Mouse (Mus musculus) forebrain, postnatal 0 days (tissue): ENCODE results near the gene Gmfg. TPM values are rescaled to one million over a fixed set of nuclear protein-coding genes. Genes with fewer than 3 reads are reported as not detected.

Experiments used
- ATAC-seq: fragments of 200-750 bp; cut with Nextera tagmentation; 2 replicates; pipeline ENCODE4 v1.8.0; 2017; ENCODE audit warnings: mild to moderate bottlenecking, moderate library complexity
- DNase-seq: peaks from one replicate; pipeline ENCODE4 v3.0.0-alpha.2; 2015
- H3K27ac ChIP-seq: fragments of 300-500 bp; sonication (generic); 2 replicates; pipeline ENCODE4 v1.5.1; 2014; ENCODE audit warnings: low read depth, mild to moderate bottlenecking, antibody characterized with exemption, low read length, moderate library complexity, mixed read lengths
- H3K27me3 ChIP-seq: fragments of 300-500 bp; sonication (generic); 2 replicates; pipeline ENCODE4 v1.6.1; 2014; ENCODE audit warnings: mild to moderate bottlenecking, low read length, mixed read lengths; ENCODE audit not compliant: insufficient read depth
- H3K36me3 ChIP-seq: fragments of 300-500 bp; sonication (generic); 2 replicates; pipeline ENCODE4 v1.6.1; 2014; ENCODE audit warnings: mild to moderate bottlenecking, moderate library complexity; ENCODE audit not compliant: insufficient read depth
- H3K4me1 ChIP-seq: fragments of 300-500 bp; sonication (generic); 2 replicates; pipeline ENCODE4 v1.6.1; 2014; ENCODE audit warnings: antibody characterized with exemption; ENCODE audit not compliant: insufficient read depth
- H3K4me2 ChIP-seq: fragments of 300-500 bp; sonication (generic); 2 replicates; pipeline ENCODE4 v1.6.1; 2014; ENCODE audit warnings: low read depth, mild to moderate bottlenecking, moderate library complexity
- H3K4me3 ChIP-seq: fragments of 300-500 bp; sonication (generic); 2 replicates; pipeline ENCODE4 v1.5.1; 2014; ENCODE audit warnings: low read depth, low read length, mixed read lengths
- H3K9ac ChIP-seq: fragments of 300-500 bp; sonication (generic); 2 replicates; pipeline ENCODE4 v1.6.1; 2014; ENCODE audit warnings: mild to moderate bottlenecking
- H3K9me3 ChIP-seq: fragments of 300-500 bp; sonication (generic); 2 replicates; pipeline ENCODE4 v1.6.1; 2016; ENCODE audit warnings: low read length
- CTCF ChIP-seq: sonication (generic); IDR thresholded peaks from 2 replicates; pipeline ENCODE4 v1.5.1; 2016; ENCODE audit warnings: antibody characterized with exemption, control low read depth, low read depth
- WGBS: fragments of 180-500 bp; shearing (Covaris S2); extraction: QIAGEN DNeasy Blood & Tissue Kit; methylation state at CpG from one replicate; pipeline ENCODE4 v1.1.7; 2014; 5-methylcytosine and 5-hydroxymethylcytosine counted together
- polyA plus RNA-seq: library from polyadenylated mRNA; unstranded; fragments of >200 nt; fragmentation: Nextera tagmentation; extraction: Ambion mirVana; gene quantifications from 2 replicates; pipeline ENCODE4 v1.2.1, GENCODE M21; 2015
- total RNA-seq: library from RNA; depleted of rRNA; stranded (reverse); fragments of >200 nt; gene quantifications from 2 replicates; pipeline ENCODE4 v1.2.3, GENCODE M21; 2014

Gmfg gene
- total and polyA plus RNA-seq, 2 experiments from 2014 or later, result 2.6 to 5.8 TPM

- no peak overlapping the region for H3K4me3 ChIP-seq
- H3K9me3 ChIP-seq, result no peaks in the 10 kb centered on the region
- 0 out of 2 replicates have a peak, but pooled peaks cover 2% of the 10 kb centered on the region for H3K36me3 ChIP-seq
- no peak for TF ChIP-seq CTCF
- DNase-seq, result no peak
- H3K9ac ChIP-seq, result no peak overlapping the region
- ATAC-seq, result no peak
- H3K4me1 ChIP-seq, result peaks cover 11% of the 10 kb centered on the region
- no peak overlapping the region for H3K4me2 ChIP-seq
- no peak overlapping the region for H3K27ac ChIP-seq
- no peaks in the 10 kb centered on the region for H3K27me3 ChIP-seq
Observed at GRCm38 (mm10) chr7:28437964-28438363, 717 bp downstream of the Gmfg start.

GRCm38 (mm10) chr7:28438771-28439170 is 1.5 kb downstream of the Gmfg start:
- TF ChIP-seq CTCF, result no peak
- H3K9ac ChIP-seq, result no peak overlapping the region
- no peak for ATAC-seq
- no peaks in the 10 kb centered on the region for H3K27me3 ChIP-seq
- H3K4me3 ChIP-seq, result no peak overlapping the region
- WGBS, result 81% methylated on average over 2 of the region's 2 CpGs
- H3K27ac ChIP-seq, result no peak overlapping the region
- H3K4me2 ChIP-seq, result no peak overlapping the region
- peaks cover 10% of the 10 kb centered on the region for H3K4me1 ChIP-seq
- no peaks in the 10 kb centered on the region for H3K9me3 ChIP-seq
- no peaks in the 10 kb centered on the region for H3K36me3 ChIP-seq
- DNase-seq, result no peak

- H3K4me1 ChIP-seq, result no peaks in the 10 kb centered on the region
- H3K9me3 ChIP-seq, result no peaks in the 10 kb centered on the region
- H3K9ac ChIP-seq, result no peak overlapping the region
- H3K4me3 ChIP-seq, result no peak overlapping the region
- no peak for ATAC-seq
- no peak for TF ChIP-seq CTCF
- no peaks in the 10 kb centered on the region for H3K27me3 ChIP-seq
- no peaks in the 10 kb centered on the region for H3K36me3 ChIP-seq
- H3K27ac ChIP-seq, result no peak overlapping the region
- 69% methylated on average over 2 of the region's 2 CpGs for WGBS
- H3K4me2 ChIP-seq, result no peak overlapping the region
- no peak for DNase-seq
Observed at GRCm38 (mm10) chr7:28440739-28441138, 3.5 kb downstream of the Gmfg start.

GRCm38 (mm10) chr7:28441776-28442485 is 4.7 kb downstream of the Gmfg start:
- no peak for TF ChIP-seq CTCF
- Histone ChIP-seq H3K4me2 (no peak overlapping the region), H3K27ac (no peak overlapping the region), H3K4me1 (no peaks in the 10 kb centered on the region), H3K27me3 (no peaks in the 10 kb centered on the region), H3K36me3 (no peaks in the 10 kb centered on the region), H3K9ac (no peak overlapping the region), H3K9me3 (no peaks in the 10 kb centered on the region), H3K4me3 (no peak overlapping the region)
- WGBS, result 90% methylated on average over 13 of the region's 14 CpGs
- ATAC-seq (no peak), DNase-seq (no peak)

- Histone ChIP-seq H3K4me3 (no peak overlapping the region), H3K4me2 (no peak overlapping the region), H3K36me3 (no peaks in the 10 kb centered on the region), H3K4me1 (no peaks in the 10 kb centered on the region), H3K9me3 (no peaks in the 10 kb centered on the region), H3K9ac (no peak overlapping the region), H3K27me3 (no peaks in the 10 kb centered on the region), H3K27ac (no peak overlapping the region)
- no peak for DNase-seq
- TF ChIP-seq CTCF, result no peak
- ATAC-seq, result no peak
- WGBS, result 48% methylated on average over 4 of the region's 4 CpGs
Observed at GRCm38 (mm10) chr7:28442688-28443087, 5.4 kb downstream of the Gmfg start.

- no peaks in the 10 kb centered on the region for H3K27me3 ChIP-seq
- H3K4me2 ChIP-seq, result no peak overlapping the region
- H3K27ac ChIP-seq, result no peak overlapping the region
- H3K9me3 ChIP-seq, result no peaks in the 10 kb centered on the region
- DNase-seq, result no peak
- no peak overlapping the region for H3K4me3 ChIP-seq
- WGBS, result 88% methylated on average over 13 of the region's 13 CpGs
- no peak overlapping the region for H3K9ac ChIP-seq
- H3K4me1 ChIP-seq, result no peaks in the 10 kb centered on the region
- no peak for ATAC-seq
- H3K36me3 ChIP-seq, result no peaks in the 10 kb centered on the region
- TF ChIP-seq CTCF, result no peak
Observed at GRCm38 (mm10) chr7:28444344-28444974, 7.2 kb downstream of the Gmfg start.

- no peaks in the 10 kb centered on the region for H3K4me1 ChIP-seq
- no peak overlapping the region for H3K4me3 ChIP-seq
- DNase-seq (peak; percentile 83), ATAC-seq (peak; percentile 47; the same call in 1 of the 2 replicates)
- H3K27ac ChIP-seq, result no peak overlapping the region
- H3K9me3 ChIP-seq, result no peaks in the 10 kb centered on the region
- 7% methylated on average over 12 of the region's 12 CpGs for WGBS
- H3K36me3 ChIP-seq, result no peaks in the 10 kb centered on the region
- TF ChIP-seq CTCF, result peak; percentile 88
- no peak overlapping the region for H3K4me2 ChIP-seq
- no peaks in the 10 kb centered on the region for H3K27me3 ChIP-seq
- H3K9ac ChIP-seq, result no peak overlapping the region
Observed at GRCm38 (mm10) chr7:28446446-28446845, 9.2 kb downstream of the Gmfg start.
